24 mouse cellular contexts compared by ENCODE assay signal in the genomic region with DNA sequence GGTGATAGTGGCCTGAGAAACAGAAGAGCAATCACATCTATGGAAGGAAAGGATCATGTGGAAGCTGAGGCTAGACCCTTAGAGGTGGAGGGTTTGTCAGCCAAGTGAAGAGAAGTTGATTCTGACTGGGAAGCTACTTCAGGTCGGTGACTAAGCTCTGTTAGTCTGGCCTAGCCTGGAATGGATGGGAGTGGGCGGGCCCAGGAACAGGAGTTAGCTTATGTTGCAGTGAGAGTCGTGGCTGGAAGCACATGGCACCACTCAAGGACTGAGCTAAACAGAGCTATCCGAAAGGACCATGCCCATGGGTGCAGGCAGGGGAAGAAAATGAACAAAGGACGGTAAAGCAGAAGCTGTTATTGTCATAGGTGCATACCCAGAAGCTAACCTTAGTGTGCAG.
DNase-seq lines count a peak whose midpoint lies in the region; ATAC-seq and TF ChIP-seq lines count a peak whose summit lies in the region.
"Had no signal": no experiment of that assay in that cellular context is flagged by ENCODE, and none has a peak within 500 bp of the region (broad histone marks: within the 10 kb centered on the region; RNA-seq: fewer than 3 reads in every experiment).

No protein-coding gene starts in this region.

- no peaks in the 10 kb centered on the region for H3K36me3 ChIP-seq in midbrain, embryonic 11.5 days (ENCODE audit: control insufficient read depth, insufficient read depth, low read length)
- no peaks in the 10 kb centered on the region for H3K36me3 ChIP-seq in midbrain, postnatal 0 days (ENCODE audit: insufficient read depth, low read length)
- no peaks in the 10 kb centered on the region for H3K36me3 ChIP-seq in embryonic facial prominence, embryonic 10.5 days (replicated peaks)
- H3K36me3 ChIP-seq: embryonic facial prominence, embryonic 12.5 days; embryonic facial prominence, embryonic 15.5 days; forebrain, embryonic 12.5 days; forebrain, embryonic 15.5 days; G1E; hindbrain, embryonic 12.5 days; hindbrain, embryonic 15.5 days had no signal

- H3K4me1 ChIP-seq in midbrain, embryonic 11.5 days (ENCODE audit: control insufficient read depth, insufficient read depth, low read length), result no peaks in the 10 kb centered on the region
- no peaks in the 10 kb centered on the region for H3K4me1 ChIP-seq in midbrain, postnatal 0 days (ENCODE audit: insufficient read depth, low read length)
- no peaks in the 10 kb centered on the region for H3K4me1 ChIP-seq in embryonic facial prominence, embryonic 10.5 days
- H3K4me1 ChIP-seq: embryonic facial prominence, embryonic 12.5 days; embryonic facial prominence, embryonic 15.5 days; forebrain, embryonic 12.5 days; forebrain, embryonic 15.5 days; hindbrain, embryonic 12.5 days; hindbrain, embryonic 15.5 days had no signal

- WGBS in midbrain, embryonic 11.5 days, result 68% methylated on average over 5 of the region's 5 CpGs
- WGBS in midbrain, postnatal 0 days, result 78% methylated on average over 5 of the region's 5 CpGs
- WGBS in embryonic facial prominence, embryonic 10.5 days, result 75% methylated on average over 5 of the region's 5 CpGs

- H3K9me3 ChIP-seq in midbrain, embryonic 11.5 days (ENCODE audit: control insufficient read depth, low read length), result no peaks in the 10 kb centered on the region
- no peaks in the 10 kb centered on the region for H3K9me3 ChIP-seq in midbrain, postnatal 0 days (ENCODE audit: low read length)
- no peaks in the 10 kb centered on the region for H3K9me3 ChIP-seq in embryonic facial prominence, embryonic 10.5 days
- H3K9me3 ChIP-seq: embryonic facial prominence, embryonic 12.5 days; embryonic facial prominence, embryonic 15.5 days; forebrain, embryonic 12.5 days; forebrain, embryonic 15.5 days; hindbrain, embryonic 12.5 days; hindbrain, embryonic 15.5 days had no signal

- ATAC-seq in midbrain, embryonic 11.5 days (ENCODE audit: low FRiP score), result no peak
- ATAC-seq in midbrain, postnatal 0 days (ENCODE audit: low FRiP score), result no peak
- no peak for ATAC-seq in erythroid progenitor cell, adult 5-6 weeks (replicated peaks; ENCODE audit: low FRiP score, poor library complexity, severe bottlenecking)
- ATAC-seq: activated CD4-positive, CD25-positive, alpha-beta regulatory T cell, adult 4 months; forebrain, embryonic 15.5 days; Patski had no signal

- H3K4me2 ChIP-seq in midbrain, embryonic 11.5 days, result no peak overlapping the region
- no peak overlapping the region for H3K4me2 ChIP-seq in midbrain, postnatal 0 days (ENCODE audit: low read depth, low read length, poor library complexity, severe bottlenecking)
- H3K4me2 ChIP-seq: embryonic facial prominence, embryonic 12.5 days; embryonic facial prominence, embryonic 15.5 days; forebrain, embryonic 12.5 days; forebrain, embryonic 15.5 days; heart, embryonic 11.5 days; hindbrain, embryonic 12.5 days; hindbrain, embryonic 15.5 days had no signal

- no peaks in the 10 kb centered on the region for H3K27me3 ChIP-seq in midbrain, embryonic 11.5 days (ENCODE audit: control insufficient read depth, insufficient read depth, low read length)
- H3K27me3 ChIP-seq in midbrain, postnatal 0 days (ENCODE audit: insufficient read depth, low read length), result no peaks in the 10 kb centered on the region
- H3K27me3 ChIP-seq in embryonic facial prominence, embryonic 10.5 days (replicated peaks; ENCODE audit: low read depth, poor library complexity, severe bottlenecking), result 0 out of 2 replicates have a peak, but pooled peaks cover 6% of the 10 kb centered on the region
- H3K27me3 ChIP-seq: embryonic facial prominence, embryonic 12.5 days; embryonic facial prominence, embryonic 15.5 days; forebrain, embryonic 12.5 days; forebrain, embryonic 15.5 days; hindbrain, embryonic 12.5 days; hindbrain, embryonic 15.5 days; Patski had no signal

- no peak for TF ChIP-seq CTCF in midbrain, postnatal 0 days (IDR thresholded peaks at IDR 0.05)

- H3K4me3 ChIP-seq in midbrain, embryonic 11.5 days (ENCODE audit: low read depth, low read length), result no peak overlapping the region
- H3K4me3 ChIP-seq in midbrain, postnatal 0 days (ENCODE audit: low read depth, low read length), result no peak overlapping the region
- H3K4me3 ChIP-seq in embryonic facial prominence, embryonic 10.5 days, result no peak overlapping the region
- H3K4me3 ChIP-seq: embryonic facial prominence, embryonic 12.5 days; embryonic facial prominence, embryonic 15.5 days; forebrain, embryonic 12.5 days; forebrain, embryonic 15.5 days; gastrocnemius, adult 2 months; hindbrain, embryonic 12.5 days; hindbrain, embryonic 15.5 days had no signal

- H3K27ac ChIP-seq in midbrain, embryonic 11.5 days (ENCODE audit: low read depth, low read length), result no peak overlapping the region
- H3K27ac ChIP-seq in midbrain, postnatal 0 days (ENCODE audit: low read depth, low read length), result no peak overlapping the region
- no peak overlapping the region for H3K27ac ChIP-seq in embryonic facial prominence, embryonic 10.5 days (replicated peaks)
- H3K27ac ChIP-seq: embryonic facial prominence, embryonic 12.5 days; embryonic facial prominence, embryonic 15.5 days; forebrain, embryonic 12.5 days; forebrain, embryonic 15.5 days; gastrocnemius, adult 2 months; hindbrain, embryonic 12.5 days; hindbrain, embryonic 15.5 days had no signal

- DNase-seq in midbrain, embryonic 11.5 days (ENCODE audit: low spot score, missing footprints), result peak; percentile 54
- DNase-seq in midbrain, postnatal 0 days (ENCODE audit: low spot score), result no peak
- DNase-seq in ES-CJ7 (ENCODE audit: low read depth, low spot score), result peak; percentile 13
- DNase-seq in ZHBTc4 (ENCODE audit: low read depth, low spot score), result peak; percentile 42
- DNase-seq in embryonic facial prominence, embryonic 10.5 days (ENCODE audit: low spot score), result no peak
- DNase-seq: adrenal gland, adult 8-10 months; adrenal gland, postnatal 25 days; cerebellum, adult 18-20 months; cerebellum, adult 9-10 months; cerebellum, postnatal 14 days; gastrocnemius, adult 2 months; gastrocnemius, postnatal 14 days; heart, adult 11 months had no signal

- no peak overlapping the region for H3K9ac ChIP-seq in midbrain, embryonic 11.5 days (ENCODE audit: low read length)
- no peak overlapping the region for H3K9ac ChIP-seq in midbrain, postnatal 0 days (replicated peaks; ENCODE audit: low read length, poor library complexity, severe bottlenecking)
- H3K9ac ChIP-seq: embryonic facial prominence, embryonic 12.5 days; embryonic facial prominence, embryonic 15.5 days; forebrain, embryonic 12.5 days; forebrain, embryonic 15.5 days; hindbrain, embryonic 12.5 days; hindbrain, embryonic 15.5 days had no signal

Comparison
In these comparisons a context has a peak if more than half of its experiments do, and no peak if none do; other contexts are left out.
1. DNase-seq: peak in midbrain, embryonic 11.5 days (single experiment), ES-CJ7 (single experiment) and ZHBTc4 (single experiment); none in midbrain, postnatal 0 days (single experiment) and embryonic facial prominence, embryonic 10.5 days (single experiment).